Mouse (Mus musculus): ENCODE measurements around the gene Fndc8. TPM values are rescaled to one million over a fixed set of nuclear protein-coding genes. Genes with fewer than 3 reads are reported as not detected.

The Fndc8 gene
- total RNA-seq, 2 experiments from 2014 or later = not detected

GRCm38 (mm10) chr11:82866850-82867564 is 24.9 kb upstream of the Fndc8 start:
- no peak for DNase-seq (ENCODE audit: extremely low spot score in 1 of 2, low spot score in 2 of 2)
- intact Hi-C loops (cut with DNase I) = no loop called here

GRCm38 (mm10) chr11:82867956-82868355 is 24.0 kb upstream of the Fndc8 start:
- intact Hi-C loops (cut with DNase I) = no loop called here
- DNase-seq (ENCODE audit: extremely low spot score in 1 of 2, low spot score in 2 of 2) = no peak

GRCm38 (mm10) chr11:82869506-82870172 is 22.3 kb upstream of the Fndc8 start:
- intact Hi-C loops (cut with DNase I) = loop anchor here (5.0 kb wide), 1 partner anchor 87 kb away; the partner anchor contains the start of gene Lig3
- DNase-seq (ENCODE audit: extremely low spot score in 1 of 2, low spot score in 2 of 2) = no peak

GRCm38 (mm10) chr11:82870173-82871030 is 21.5 kb upstream of the Fndc8 start:
- intact Hi-C loops (cut with DNase I) = loop anchor here (5.0 kb wide), 1 partner anchor 88 kb away; the partner anchor contains the start of gene Lig3
- peak; percentile 36 to 58 for DNase-seq (ENCODE audit: extremely low spot score in 1 of 2, low spot score in 2 of 2)

- intact Hi-C loops (cut with DNase I) = loop anchor here (5.0 kb wide), 1 partner anchor 89 kb away; the partner anchor contains the start of gene Lig3
- DNase-seq (ENCODE audit: extremely low spot score in 1 of 2, low spot score in 2 of 2) = peak; percentile 88 to 96
Observed at GRCm38 (mm10) chr11:82871031-82871446, 20.9 kb upstream of the Fndc8 start, which contains the start of gene Rffl. TSS of gene Rffl (minus strand) at chr11:82871210.

- intact Hi-C loops (cut with DNase I) = loop anchor here (5.0 kb wide), 1 partner anchor 93 kb away; the partner anchor contains the start of gene Lig3
- DNase-seq (ENCODE audit: extremely low spot score in 1 of 2, low spot score in 2 of 2) = no peak
Observed at GRCm38 (mm10) chr11:82874924-82875323, 17.0 kb upstream of the Fndc8 start.

- DNase-seq (ENCODE audit: extremely low spot score in 1 of 2, low spot score in 2 of 2) = no peak
- intact Hi-C loops (cut with DNase I) = no loop called here
Observed at GRCm38 (mm10) chr11:82875631-82876030, 16.3 kb upstream of the Fndc8 start.

- no peak for DNase-seq (ENCODE audit: extremely low spot score in 1 of 2, low spot score in 2 of 2)
- intact Hi-C loops (cut with DNase I) = no loop called here
Observed at GRCm38 (mm10) chr11:82877726-82878344, 14.1 kb upstream of the Fndc8 start.

- intact Hi-C loops (cut with DNase I) = no loop called here
- DNase-seq (ENCODE audit: extremely low spot score in 1 of 2, low spot score in 2 of 2) = no peak
Observed at GRCm38 (mm10) chr11:82883180-82883579, 8.7 kb upstream of the Fndc8 start.

- intact Hi-C loops (cut with DNase I) = no loop called here
- DNase-seq (ENCODE audit: extremely low spot score in 1 of 2, low spot score in 2 of 2) = no peak
Observed at GRCm38 (mm10) chr11:82886559-82886958, 5.4 kb upstream of the Fndc8 start.

GRCm38 (mm10) chr11:82888491-82888946 is 3.4 kb upstream of the Fndc8 start:
- peak in 1 of 2 experiments; percentile 41 for DNase-seq (ENCODE audit: extremely low spot score in 1 of 2, low spot score in 2 of 2)
- intact Hi-C loops (cut with DNase I) = no loop called here

- intact Hi-C loops (cut with DNase I) = loop anchor here (2.0 to 5.0 kb wide), 5 partner anchors 277 to 893 kb away; no protein-coding TSS in a partner anchor
- DNase-seq (ENCODE audit: extremely low spot score in 1 of 2, low spot score in 2 of 2) = no peak
Observed at GRCm38 (mm10) chr11:82889524-82890341, 2.2 kb upstream of the Fndc8 start.

- DNase-seq (ENCODE audit: extremely low spot score in 1 of 2, low spot score in 2 of 2) = peak; percentile 87 to 95
- intact Hi-C loops (cut with DNase I) = loop anchor here (2.0 to 5.0 kb wide), 5 partner anchors 278 to 894 kb away; no protein-coding TSS in a partner anchor
Observed at GRCm38 (mm10) chr11:82890342-82890762, 1.6 kb upstream of the Fndc8 start, which contains the start of gene Rad51d. TSS of gene Rad51d (minus strand) at chr11:82890614.

- intact Hi-C loops (cut with DNase I) = no loop called here
- DNase-seq (ENCODE audit: extremely low spot score in 1 of 2, low spot score in 2 of 2) = no peak
Observed at GRCm38 (mm10) chr11:82897478-82897877, 5.6 kb downstream of the Fndc8 start.

- intact Hi-C loops (cut with DNase I) = no loop called here
- no peak for DNase-seq (ENCODE audit: extremely low spot score in 1 of 2, low spot score in 2 of 2)
Observed at GRCm38 (mm10) chr11:82899720-82900119, 7.8 kb downstream of the Fndc8 start.

- DNase-seq (ENCODE audit: extremely low spot score in 1 of 2, low spot score in 2 of 2) = no peak
- intact Hi-C loops (cut with DNase I) = no loop called here
Observed at GRCm38 (mm10) chr11:82901606-82902310, 9.8 kb downstream of the Fndc8 start.

- no peak for DNase-seq (ENCODE audit: extremely low spot score in 1 of 2, low spot score in 2 of 2)
- intact Hi-C loops (cut with DNase I) = no loop called here
Observed at GRCm38 (mm10) chr11:82904952-82905351, 13.0 kb downstream of the Fndc8 start.
